Mouse (Mus musculus): Measurements from ENCODE around the gene Btnl9.
A peak's percentile ranks its signal among the peaks of the same experiment; 100 is the strongest.
"Not testable (repeated sequence)": the region's sequence is repeated elsewhere in the genome, so short reads cannot be mapped to it uniquely, and the experiment has no call there.

Gene Btnl9

GRCm38 (mm10) chr11:49186955-49187488 is at the start of gene Btnl9:
Gene Btnl9, minus strand, starts transcription at chr11:49187159.
- no peak for DNase-seq (ENCODE audit: low spot score)

GRCm38 (mm10) chr11:49235459-49236207 is 48.7 kb upstream of the Btnl9 start:
- no peak for DNase-seq (ENCODE audit: low spot score)

- no peak for DNase-seq (ENCODE audit: low spot score)
Measured at GRCm38 (mm10) chr11:49232781-49233180, 45.8 kb upstream of the Btnl9 start.

GRCm38 (mm10) chr11:49224455-49224854 is 37.5 kb upstream of the Btnl9 start:
- DNase-seq (ENCODE audit: low spot score) = no peak

- DNase-seq (ENCODE audit: low spot score) = no peak
Measured at GRCm38 (mm10) chr11:49219271-49219670, 32.3 kb upstream of the Btnl9 start.

- DNase-seq (ENCODE audit: low spot score) = no peak
Measured at GRCm38 (mm10) chr11:49213505-49213904, 26.5 kb upstream of the Btnl9 start.

GRCm38 (mm10) chr11:49212577-49212976 is 25.6 kb upstream of the Btnl9 start:
- no peak for DNase-seq (ENCODE audit: low spot score)

GRCm38 (mm10) chr11:49207495-49207894 is 20.5 kb upstream of the Btnl9 start:
- DNase-seq (ENCODE audit: low spot score) = no peak

GRCm38 (mm10) chr11:49205080-49205590 is 18.2 kb upstream of the Btnl9 start:
- DNase-seq (ENCODE audit: low spot score) = no peak

GRCm38 (mm10) chr11:49203771-49204497 is 17.0 kb upstream of the Btnl9 start:
- peak; percentile 44 for DNase-seq (ENCODE audit: low spot score)

- DNase-seq (ENCODE audit: low spot score) = peak; percentile 90
Measured at GRCm38 (mm10) chr11:49203129-49203768, 16.3 kb upstream of the Btnl9 start, which contains the start of gene Zfp62. Gene Zfp62, plus strand, starts transcription at chr11:49203292.

- DNase-seq (ENCODE audit: low spot score) = peak; percentile 26
Measured at GRCm38 (mm10) chr11:49202523-49203061, 15.6 kb upstream of the Btnl9 start.

GRCm38 (mm10) chr11:49202071-49202470 is 15.1 kb upstream of the Btnl9 start:
- no peak for DNase-seq (ENCODE audit: low spot score)

- no peak for DNase-seq (ENCODE audit: low spot score)
Measured at GRCm38 (mm10) chr11:49201142-49201541, 14.2 kb upstream of the Btnl9 start.

- DNase-seq (ENCODE audit: low spot score) = no peak
Measured at GRCm38 (mm10) chr11:49200666-49201065, 13.7 kb upstream of the Btnl9 start.

GRCm38 (mm10) chr11:49195819-49196322 is 8.9 kb upstream of the Btnl9 start:
- DNase-seq (ENCODE audit: low spot score) = peak; percentile 18

- DNase-seq (ENCODE audit: low spot score) = not testable (repeated sequence)
Measured at GRCm38 (mm10) chr11:49194771-49195170, 7.8 kb upstream of the Btnl9 start.

- no peak for DNase-seq (ENCODE audit: low spot score)
Measured at GRCm38 (mm10) chr11:49191083-49191482, 4.1 kb upstream of the Btnl9 start.

- DNase-seq (ENCODE audit: low spot score) = peak; percentile 63
Measured at GRCm38 (mm10) chr11:49189737-49190136, 2.8 kb upstream of the Btnl9 start.

GRCm38 (mm10) chr11:49187701-49188100 is 742 bp upstream of the Btnl9 start:
- DNase-seq (ENCODE audit: low spot score) = no peak

GRCm38 (mm10) chr11:49186452-49186851 is 507 bp downstream of the Btnl9 start:
- DNase-seq (ENCODE audit: low spot score) = no peak

- DNase-seq (ENCODE audit: low spot score) = no peak
Measured at GRCm38 (mm10) chr11:49183172-49183571, 3.8 kb downstream of the Btnl9 start.

All from T-cell, adult 2 months (primary cell).